Mouse (Mus musculus): Measurements from ENCODE around the gene Zp2. TPM values are rescaled to one million over a fixed set of nuclear protein-coding genes. Genes with fewer than 3 reads are reported as not detected.

Gene Zp2
- total RNA-seq (2015): not detected in 2 replicates
- total RNA-seq (2017): not detected in 2 replicates

DNA sequence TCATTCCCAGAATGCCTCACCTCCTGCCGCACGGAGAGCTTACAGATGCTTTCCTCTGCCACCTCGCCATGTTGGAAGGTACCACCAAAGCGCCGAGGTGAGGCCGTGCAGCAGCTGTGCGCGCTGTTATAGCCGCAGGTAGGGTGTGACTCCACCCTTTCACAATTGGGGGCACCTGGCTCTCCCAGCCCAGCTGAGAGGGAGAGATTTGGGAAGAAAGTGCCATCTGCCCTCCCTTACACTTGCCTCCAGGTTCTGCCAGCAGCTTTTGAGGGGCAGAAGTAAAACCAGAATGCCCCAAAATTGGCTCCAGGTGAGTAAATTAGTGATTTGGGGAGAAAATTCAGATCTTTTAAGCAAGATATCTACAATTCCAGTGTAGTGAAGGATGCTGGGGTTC, at the start of gene Zp2:
Gene Zp2 (minus strand): TSS at position 101 of the 400 bp plus-strand sequence.
- no peak for ATAC-seq (ENCODE audit: poor library complexity, severe bottlenecking)

DNA sequence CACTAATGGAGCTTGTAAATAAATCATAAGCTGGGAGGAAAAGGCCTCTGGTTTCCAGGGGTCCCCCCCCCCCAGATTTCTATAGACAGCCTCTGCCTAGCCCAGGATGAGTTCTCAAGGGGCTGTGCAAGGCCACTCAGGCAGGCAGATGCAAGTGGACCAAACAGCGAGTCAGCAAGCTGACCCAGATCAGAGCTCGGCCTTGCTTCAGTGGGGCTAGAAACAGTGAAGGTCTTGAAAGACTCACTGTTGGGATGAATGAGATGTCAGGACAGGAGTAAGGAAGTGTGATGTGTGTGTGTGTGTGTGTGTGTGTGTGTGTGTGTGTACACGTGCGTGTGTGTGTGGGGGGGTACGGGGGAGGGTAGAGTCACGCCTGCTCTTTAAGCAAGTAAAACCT, 47.7 kb upstream of the Zp2 start:
- no peak for ATAC-seq (ENCODE audit: poor library complexity, severe bottlenecking)

DNA sequence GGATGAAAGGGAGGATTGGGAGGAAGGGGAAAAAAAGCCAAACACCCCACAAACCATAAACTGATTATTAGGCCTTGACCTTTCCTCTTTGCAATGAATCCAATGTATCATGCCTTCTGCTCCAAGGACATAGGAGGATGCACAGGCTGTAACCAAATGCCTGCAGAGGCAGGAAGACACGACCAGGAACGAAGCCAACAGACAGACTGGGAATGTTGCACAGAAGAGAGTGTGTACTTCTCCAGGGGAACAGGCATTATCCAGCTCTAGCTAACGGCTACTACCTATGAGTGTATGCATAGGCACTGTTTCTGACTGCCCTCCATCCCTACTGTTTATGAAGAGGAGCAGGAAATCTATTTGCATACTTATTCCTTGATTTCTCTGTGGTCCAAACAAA, 47.1 kb upstream of the Zp2 start:
- ATAC-seq (ENCODE audit: poor library complexity, severe bottlenecking): no peak

DNA sequence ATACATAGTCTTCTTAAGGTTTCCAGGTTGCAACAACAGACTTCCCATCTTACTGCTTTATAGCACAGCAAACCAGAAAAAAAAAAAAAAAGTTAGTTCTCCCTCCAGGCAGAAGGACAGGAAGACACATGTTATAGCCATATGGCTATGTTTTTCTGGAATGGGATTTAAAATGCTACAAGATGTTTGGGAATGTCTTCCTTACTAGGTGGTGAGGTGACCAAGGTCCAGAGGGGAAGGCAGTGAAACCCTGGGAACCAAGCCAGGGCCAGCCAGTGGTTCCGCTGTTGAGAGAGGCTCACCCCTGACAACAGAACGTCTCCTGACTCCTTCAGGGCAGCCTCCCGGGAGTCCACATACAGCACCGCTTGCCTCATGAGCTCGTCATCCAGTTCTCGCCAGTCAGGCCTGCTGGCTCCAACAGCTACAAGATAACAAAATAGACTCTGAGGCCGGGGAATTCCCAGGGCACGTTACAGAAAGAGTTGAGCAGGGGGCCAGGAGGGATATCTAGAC, 45.1 kb upstream of the Zp2 start:
- no peak for ATAC-seq (ENCODE audit: poor library complexity, severe bottlenecking)

GRCm38 (mm10) chr7:120189369-120190149, 44.5 kb upstream of the Zp2 start:
- no peak for ATAC-seq (ENCODE audit: poor library complexity, severe bottlenecking)

DNA sequence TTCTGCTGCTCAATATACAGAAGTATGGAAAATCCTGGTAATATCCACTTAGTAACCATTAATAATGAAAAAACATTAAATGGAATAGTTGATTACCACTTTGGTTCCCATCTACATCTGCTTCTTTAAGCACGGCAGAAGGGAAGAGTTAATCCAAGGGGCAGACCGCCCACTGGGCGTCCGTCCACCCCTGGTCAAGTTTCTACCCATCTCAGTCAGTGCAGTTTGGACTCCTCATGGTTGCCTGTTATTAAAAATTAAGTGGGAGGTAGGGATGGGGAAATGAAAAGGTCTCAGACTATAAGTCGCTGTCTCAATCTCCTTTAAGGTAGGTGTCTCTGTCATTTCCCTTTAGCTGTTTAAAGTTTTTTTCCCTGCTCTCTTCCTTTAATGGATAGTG, 43.9 kb upstream of the Zp2 start:
- no peak for ATAC-seq (ENCODE audit: poor library complexity, severe bottlenecking)

DNA sequence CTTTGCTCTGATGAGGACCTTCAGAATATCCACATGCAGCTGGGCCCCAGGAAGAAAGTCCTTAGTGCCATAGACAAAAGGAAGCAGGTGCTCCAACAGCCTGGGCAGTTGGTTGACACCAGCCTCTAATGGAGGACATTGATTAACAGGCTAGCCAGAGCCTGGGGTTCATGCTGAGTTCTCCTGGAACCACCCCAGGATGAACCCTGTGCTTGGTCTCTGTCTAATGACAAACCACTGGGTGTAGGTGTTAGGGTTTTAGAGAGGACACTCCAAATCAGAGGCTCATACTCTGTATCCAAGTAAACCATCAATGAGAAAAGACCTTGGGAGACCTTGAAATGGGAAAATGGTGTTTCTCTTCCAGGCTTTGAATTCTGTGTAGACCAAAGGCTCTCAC, 37.8 kb upstream of the Zp2 start:
- no peak for ATAC-seq (ENCODE audit: poor library complexity, severe bottlenecking)

DNA sequence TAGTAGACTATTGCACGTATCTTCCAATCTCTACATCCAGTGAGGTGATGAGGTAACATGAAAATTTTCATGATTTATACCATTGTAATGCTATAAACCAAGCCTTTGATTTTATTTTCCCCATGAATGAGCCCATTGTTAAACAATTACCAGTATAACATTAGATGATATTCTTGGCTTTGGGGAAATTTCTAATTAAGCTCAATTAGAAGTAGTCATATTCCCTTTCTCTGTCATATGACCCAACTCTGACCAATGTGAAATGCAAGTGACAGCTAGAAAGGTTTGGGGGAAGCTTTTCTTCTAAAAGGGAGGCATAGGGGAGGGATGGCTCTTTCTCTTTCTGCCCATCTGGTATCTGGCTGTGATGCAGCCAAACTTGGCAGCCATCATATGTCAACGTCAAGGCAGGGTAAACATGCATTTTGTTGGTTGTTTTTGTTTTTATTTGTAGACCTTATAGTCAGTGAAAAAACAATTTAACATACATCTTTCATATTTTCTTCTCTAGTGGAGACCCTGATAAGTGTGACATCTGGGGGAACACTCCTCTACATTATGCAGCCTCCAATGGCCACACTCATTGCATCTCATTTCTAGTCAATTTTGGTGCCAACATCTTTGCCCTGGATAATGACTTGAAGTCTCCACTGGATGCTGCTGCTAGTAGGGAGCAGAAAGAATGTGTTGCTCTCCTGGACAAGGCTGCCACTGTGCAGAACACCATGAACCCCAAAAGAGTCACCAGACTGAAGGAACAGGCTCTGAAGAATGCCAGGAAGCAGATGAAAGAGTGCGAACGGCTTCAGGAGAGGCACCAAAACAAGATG, 36.5 kb upstream of the Zp2 start:
- ATAC-seq (ENCODE audit: poor library complexity, severe bottlenecking): no peak

- ATAC-seq (ENCODE audit: poor library complexity, severe bottlenecking): no peak
Measured at GRCm38 (mm10) chr7:120180547-120180946, 35.5 kb upstream of the Zp2 start.

GRCm38 (mm10) chr7:120178935-120179334, 33.8 kb upstream of the Zp2 start:
- ATAC-seq (ENCODE audit: poor library complexity, severe bottlenecking): no peak

- no peak for ATAC-seq (ENCODE audit: poor library complexity, severe bottlenecking)
Measured at GRCm38 (mm10) chr7:120177611-120178010, 32.5 kb upstream of the Zp2 start.

GRCm38 (mm10) chr7:120174723-120175504, 29.8 kb upstream of the Zp2 start:
- no peak for ATAC-seq (ENCODE audit: poor library complexity, severe bottlenecking)

GRCm38 (mm10) chr7:120173603-120174244, 28.6 kb upstream of the Zp2 start, which contains the start of gene Anks4b:
Gene Anks4b (plus strand): TSS chr7:120173858.
- no peak for ATAC-seq (ENCODE audit: poor library complexity, severe bottlenecking)

GRCm38 (mm10) chr7:120172188-120172700, 27.2 kb upstream of the Zp2 start:
- ATAC-seq (ENCODE audit: poor library complexity, severe bottlenecking): no peak

DNA sequence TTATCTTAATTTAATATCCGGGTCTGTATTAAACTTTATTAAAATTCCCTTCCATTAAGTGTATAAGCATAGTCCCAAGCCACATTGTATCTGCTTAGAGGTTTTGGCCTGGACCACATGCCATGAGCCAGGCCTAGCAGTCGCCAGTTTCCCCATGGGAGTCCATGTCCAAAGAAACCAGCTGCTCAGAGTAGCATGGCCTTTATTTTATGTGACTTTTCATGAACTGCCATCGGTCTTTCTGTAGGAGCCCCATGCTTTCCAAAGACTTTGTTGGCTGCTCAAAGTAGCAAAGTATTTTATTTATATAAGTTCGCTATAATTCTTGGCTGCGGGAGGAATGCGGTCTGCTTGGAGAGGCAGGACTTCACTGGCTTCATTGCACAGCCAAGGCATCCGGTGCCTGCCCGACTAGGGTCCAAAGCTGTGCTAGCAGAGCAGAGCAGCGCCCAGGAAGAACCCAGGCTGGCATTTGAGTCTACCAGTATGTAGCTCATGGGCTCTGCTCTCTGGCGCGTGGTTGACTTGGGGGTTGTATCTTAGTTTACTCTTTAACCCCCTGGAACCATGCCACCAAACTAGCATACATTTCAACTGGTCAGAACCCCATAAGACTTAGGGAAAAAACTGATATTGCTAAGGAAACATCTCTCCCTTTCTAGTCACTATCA, 18.6 kb upstream of the Zp2 start:
- no peak for ATAC-seq (ENCODE audit: poor library complexity, severe bottlenecking)

DNA sequence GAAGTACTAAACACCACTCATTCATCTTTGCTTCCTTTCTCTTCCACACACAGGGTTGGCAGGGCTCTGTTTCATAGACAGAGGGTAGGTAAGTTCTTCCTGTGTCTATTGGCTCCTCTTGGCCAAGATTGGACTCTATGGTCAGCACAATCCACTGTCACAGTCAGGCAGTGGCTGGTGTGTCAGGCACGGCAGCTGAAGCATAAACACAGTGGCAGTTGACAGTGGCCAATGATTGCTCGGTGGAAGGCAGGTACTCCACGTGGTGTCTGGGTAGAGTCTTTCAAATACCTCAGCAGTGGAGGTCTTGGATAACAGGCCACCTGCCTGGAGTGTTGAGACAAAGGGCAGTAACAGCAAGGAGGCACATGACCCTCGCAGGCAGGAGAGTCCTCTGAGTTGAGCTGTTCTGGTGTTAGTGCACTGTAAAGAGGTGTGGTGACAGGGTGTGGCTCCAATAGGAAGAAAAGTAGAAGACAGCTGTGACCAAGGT, 13.1 kb upstream of the Zp2 start:
- no peak for ATAC-seq (ENCODE audit: poor library complexity, severe bottlenecking)

DNA sequence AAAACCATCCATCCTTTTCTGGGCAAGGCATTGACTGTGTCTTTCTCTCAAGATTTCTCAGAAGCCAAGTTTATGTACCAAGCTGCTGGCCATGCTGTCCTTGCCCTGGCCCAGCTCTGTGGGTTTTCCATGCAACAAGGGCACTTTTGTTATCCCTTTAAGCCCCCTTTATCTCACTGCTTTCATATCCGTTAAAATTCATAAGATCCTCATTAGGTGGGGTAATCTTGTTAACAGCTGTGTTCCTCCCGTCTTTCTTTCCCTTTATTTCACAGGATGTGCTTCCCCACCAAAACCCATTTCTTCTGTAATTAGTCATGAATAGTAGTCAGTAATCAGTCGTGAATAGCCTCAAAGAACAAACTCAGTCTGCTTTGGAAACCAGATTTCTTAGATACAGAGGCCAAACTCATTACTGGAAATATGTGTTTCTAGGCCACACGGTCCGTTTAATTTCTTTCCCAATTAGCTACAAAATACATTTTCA, 12.5 kb upstream of the Zp2 start:
- no peak for ATAC-seq (ENCODE audit: poor library complexity, severe bottlenecking)

- ATAC-seq (ENCODE audit: poor library complexity, severe bottlenecking): no peak
Measured at GRCm38 (mm10) chr7:120156841-120157409, 11.8 kb upstream of the Zp2 start.

DNA sequence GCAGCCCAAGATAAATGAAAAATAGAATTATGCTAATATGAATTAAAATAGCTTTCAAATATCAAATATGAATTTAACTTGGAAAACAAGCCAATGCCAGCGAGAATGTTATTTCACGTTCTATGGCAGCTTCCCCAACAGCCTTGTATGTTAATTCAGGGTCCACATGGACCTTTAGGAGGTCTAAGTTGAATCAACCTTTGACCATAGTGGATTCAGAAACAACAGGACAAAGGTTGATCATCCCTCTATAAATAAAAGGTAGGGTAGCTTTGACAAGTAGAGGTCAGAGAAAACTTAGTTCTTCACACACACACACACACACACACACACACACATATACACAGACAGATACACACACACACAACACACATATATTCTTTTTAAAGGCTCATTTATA, 5.8 kb upstream of the Zp2 start:
- ATAC-seq (ENCODE audit: poor library complexity, severe bottlenecking): no peak
